Mouse (Mus musculus): ENCODE data around the gene Tmcc2. TPM values are rescaled to one million over a fixed set of nuclear protein-coding genes. Genes with fewer than 3 reads are reported as not detected.
A peak's percentile ranks its signal among the peaks of the same experiment; 100 is the strongest.

Gene Tmcc2
- total and polyA plus RNA-seq, 3 experiments: 4.1 to 7.2 TPM; not detected in 1

DNA sequence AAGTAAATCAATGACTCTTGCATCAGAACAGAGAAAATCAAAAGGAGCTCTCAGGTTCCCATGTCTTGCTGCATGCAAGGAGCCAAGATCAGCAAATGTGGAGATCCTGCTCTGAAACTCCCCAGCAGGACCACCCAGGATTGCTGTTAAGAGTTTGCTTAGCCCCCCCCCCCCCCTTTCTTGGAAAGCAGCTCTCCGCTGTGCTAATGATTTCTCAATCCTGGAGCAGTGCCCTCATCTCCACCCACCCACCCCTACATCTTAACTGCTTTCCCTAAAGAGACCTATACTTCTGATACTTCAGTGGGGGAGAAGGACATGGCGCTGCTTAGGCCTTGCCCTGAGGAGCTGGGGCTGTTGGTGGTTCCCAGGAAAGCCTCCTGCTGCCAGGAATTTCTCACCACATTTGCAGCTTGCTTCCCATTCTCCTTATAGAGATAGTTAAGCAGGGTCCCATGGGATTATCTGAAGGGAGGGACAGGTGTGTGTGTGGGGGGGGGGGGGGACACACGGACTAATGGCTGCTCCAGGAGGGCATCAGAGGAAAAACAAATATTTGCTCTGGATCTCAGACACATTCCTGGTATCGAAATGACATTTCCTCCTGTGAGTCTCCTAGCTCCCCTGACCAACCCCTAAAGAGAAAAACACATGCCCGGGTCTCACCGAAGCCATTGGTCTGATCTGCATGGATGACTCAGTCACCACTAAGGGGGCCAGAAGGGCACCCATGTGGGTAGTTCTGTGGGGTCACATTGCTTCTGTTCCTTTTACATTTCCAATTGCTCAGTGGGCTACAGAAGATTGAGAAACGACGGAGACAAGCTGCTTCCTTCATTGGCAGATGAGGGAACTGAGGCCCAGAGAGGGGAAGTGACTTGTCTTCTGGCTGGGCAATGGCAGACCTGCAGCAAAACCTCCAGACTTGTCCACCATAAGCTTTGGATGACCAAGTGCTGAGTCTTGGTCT is 72.9 kb downstream of the Tmcc2 start:
- Histone ChIP-seq H3K9ac (ENCODE audit: control insufficient read depth, low read depth, low read length, poor library complexity, severe bottlenecking) (no peak overlapping the region), H3K27me3 (ENCODE audit: control insufficient read depth in 1 of 2, insufficient read depth in 2 of 2, low read length in 2 of 2) (no peaks in the 10 kb centered on the region), H3K9me3 (replicated peaks; ENCODE audit: insufficient read depth, low read length) (no peaks in the 10 kb centered on the region), H3K27ac (ENCODE audit: control insufficient read depth, low read depth, low read length) (no peak overlapping the region), H3K4me3 (ENCODE audit: control insufficient read depth in 1 of 2, insufficient read depth in 1 of 2, low read depth in 2 of 2, low read length in 2 of 2) (no peak overlapping the region), H3K36me3 (ENCODE audit: control insufficient read depth in 1 of 2, insufficient read depth in 2 of 2, low read length in 2 of 2) (peaks cover 0 to 27% of the 10 kb centered on the region in 2 experiments; a peak in 2 of 4 replicates), H3K79me2 (ENCODE audit: control insufficient read depth, insufficient read depth, low read length, poor library complexity) (0 out of 2 replicates have a peak, but pooled peaks cover 2% of the 10 kb centered on the region), H3K4me1 (ENCODE audit: control insufficient read depth in 1 of 2, insufficient read depth in 2 of 2, low read length in 2 of 2) (peaks cover 6 to 31% of the 10 kb centered on the region in 2 experiments; a peak in 3 of 4 replicates)
- no peak for TF ChIP-seq USF2 (IDR thresholded peaks at IDR 0.05; ENCODE audit: borderline replicate concordance in 1 of 2, insufficient read depth in 1 of 2, low read depth in 1 of 2, low read length in 2 of 2)
- no peak for TF ChIP-seq TCF12 (IDR thresholded peaks at IDR 0.05; ENCODE audit: low read depth, low read length)
- no peak for TF ChIP-seq UBTF (IDR thresholded peaks at IDR 0.05; ENCODE audit: borderline replicate concordance, insufficient read depth, low read depth, low read length)
- TF ChIP-seq MEF2A (IDR thresholded peaks at IDR 0.05; ENCODE audit: extremely low read depth, insufficient replicate concordance, low read depth, low read length, poor library complexity, severe bottlenecking): no peak
- TF ChIP-seq POLR2AphosphoS2 (IDR thresholded peaks at IDR 0.05; ENCODE audit: low read length): no peak
- no peak for TF ChIP-seq ZMIZ1 (IDR thresholded peaks at IDR 0.05; ENCODE audit: low read depth, low read length)
- DNase-seq (ENCODE audit: low read depth, low spot score): peak; percentile 19

DNA sequence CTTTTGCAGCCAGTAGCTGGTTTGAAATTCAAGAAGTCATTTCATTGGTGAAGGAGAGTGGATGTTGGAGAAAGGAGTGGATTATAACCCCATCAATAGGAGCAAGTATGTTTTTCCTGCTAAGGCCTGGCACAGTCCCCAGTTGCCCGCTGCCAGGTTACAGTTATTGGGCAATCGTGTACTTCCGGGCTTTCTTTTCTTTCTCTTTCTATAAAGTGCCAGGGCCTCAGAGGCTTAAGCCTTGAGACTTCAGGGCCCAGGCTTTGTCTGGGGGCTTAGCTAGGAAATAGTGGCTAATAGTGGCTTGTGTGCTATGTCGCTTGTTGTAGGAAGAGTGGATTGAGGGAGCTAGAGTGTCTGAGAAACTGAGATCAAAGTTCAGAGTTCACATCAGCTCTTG is 73.7 kb downstream of the Tmcc2 start:
- TF ChIP-seq MEF2A (IDR thresholded peaks at IDR 0.05; ENCODE audit: extremely low read depth, insufficient replicate concordance, low read depth, low read length, poor library complexity, severe bottlenecking) (no peak), SMC3 (IDR thresholded peaks at IDR 0.05; ENCODE audit: low read depth, low read length) (no peak), MYB (IDR thresholded peaks at IDR 0.05; ENCODE audit: low read depth, low read length) (no peak), POLR2AphosphoS5 (IDR thresholded peaks at IDR 0.05; ENCODE audit: borderline replicate concordance, low read depth, low read length) (no peak), USF1 (IDR thresholded peaks at IDR 0.05; ENCODE audit: low read depth, low read length) (no peak), MAFK (IDR thresholded peaks at IDR 0.05; ENCODE audit: borderline replicate concordance, low read depth, low read length) (no peak), ETS1 (IDR thresholded peaks at IDR 0.05; ENCODE audit: low read depth, low read length) (no peak), MXI1 (IDR thresholded peaks at IDR 0.05; ENCODE audit: low read depth, low read length) (no peak), USF2 (IDR thresholded peaks at IDR 0.05; ENCODE audit: borderline replicate concordance in 1 of 2, insufficient read depth in 1 of 2, low read depth in 1 of 2, low read length in 2 of 2) (no peak), CTCF (IDR thresholded peaks at IDR 0.05 in 2 of 3, conservative IDR thresholded peaks at IDR 0.05 in 1 of 3; ENCODE audit: control insufficient read depth in 1 of 3, insufficient read depth in 1 of 3, low read depth in 2 of 3, low read length in 3 of 3, poor library complexity in 1 of 3, severe bottlenecking in 1 of 3) (no peak), POLR2A (IDR thresholded peaks at IDR 0.05; ENCODE audit: control insufficient read depth in 1 of 2, insufficient read depth in 1 of 2, low read depth in 1 of 2, low read length in 2 of 2, poor library complexity in 1 of 2) (no peak), EP300 (IDR thresholded peaks at IDR 0.05; ENCODE audit: low read depth in 1 of 2, low read length in 2 of 2) (no peak), HCFC1 (IDR thresholded peaks at IDR 0.05; ENCODE audit: low read depth, low read length) (no peak), SIN3A (IDR thresholded peaks at IDR 0.05; ENCODE audit: low read length) (no peak), JUND (IDR thresholded peaks at IDR 0.05; ENCODE audit: low read depth, low read length) (no peak), BHLHE40 (IDR thresholded peaks at IDR 0.05; ENCODE audit: borderline replicate concordance, low read depth, low read length) (no peak), MYC (IDR thresholded peaks at IDR 0.05; ENCODE audit: low read depth, low read length) (no peak), ZKSCAN1 (IDR thresholded peaks at IDR 0.05; ENCODE audit: low read depth, low read length) (no peak), MAX (IDR thresholded peaks at IDR 0.05; ENCODE audit: low read length) (no peak)
- H3K4me3 ChIP-seq (ENCODE audit: control insufficient read depth in 1 of 2, insufficient read depth in 1 of 2, low read depth in 2 of 2, low read length in 2 of 2): no peak overlapping the region
- no peak overlapping the region for H3K9ac ChIP-seq (ENCODE audit: control insufficient read depth, low read depth, low read length, poor library complexity, severe bottlenecking)
- H3K27me3 ChIP-seq (ENCODE audit: control insufficient read depth in 1 of 2, insufficient read depth in 2 of 2, low read length in 2 of 2): no peaks in the 10 kb centered on the region
- H3K79me2 ChIP-seq (ENCODE audit: control insufficient read depth, insufficient read depth, low read length, poor library complexity): 0 out of 2 replicates have a peak, but pooled peaks cover 2% of the 10 kb centered on the region
- no peak for DNase-seq (ENCODE audit: low read depth, low spot score)
- H3K9me3 ChIP-seq (replicated peaks; ENCODE audit: insufficient read depth, low read length): no peaks in the 10 kb centered on the region
- H3K27ac ChIP-seq (ENCODE audit: control insufficient read depth, low read depth, low read length): no peak overlapping the region
- peaks cover 0 to 29% of the 10 kb centered on the region in 2 experiments; a peak in 2 of 4 replicates for H3K36me3 ChIP-seq (ENCODE audit: control insufficient read depth in 1 of 2, insufficient read depth in 2 of 2, low read length in 2 of 2)
- H3K4me1 ChIP-seq (ENCODE audit: control insufficient read depth in 1 of 2, insufficient read depth in 2 of 2, low read length in 2 of 2): peaks cover 8 to 38% of the 10 kb centered on the region in 2 experiments

Measured in MEL (cell line).